Mouse (Mus musculus) frontal cortex, adult 2 months (tissue): ENCODE results near the gene Tsku. TPM values are rescaled to one million over a fixed set of nuclear protein-coding genes. Genes with fewer than 3 reads are reported as not detected.

ENCODE experiments used
- DNase-seq, 2 experiments: peaks; one replicate each; pipeline ENCODE4 v3.0.0; 2022; ENCODE audit warnings: low spot score in 1 of 2; ENCODE audit errors: extremely low spot score in 1 of 2
- polyA plus RNA-seq: library from polyadenylated mRNA; depleted of rRNA; stranded (reverse); fragments of >200 nt; gene quantifications from 2 replicates; pipeline ENCODE4 v1.2.3, GENCODE M21; 2012

The Tsku gene
- polyA plus RNA-seq, 1 experiment, result 4.8 TPM

- DNase-seq, result no peak
These were observed 30.6 kb downstream of the Tsku start for GRCm38 (mm10) chr7:98330375-98331002.

DNA sequence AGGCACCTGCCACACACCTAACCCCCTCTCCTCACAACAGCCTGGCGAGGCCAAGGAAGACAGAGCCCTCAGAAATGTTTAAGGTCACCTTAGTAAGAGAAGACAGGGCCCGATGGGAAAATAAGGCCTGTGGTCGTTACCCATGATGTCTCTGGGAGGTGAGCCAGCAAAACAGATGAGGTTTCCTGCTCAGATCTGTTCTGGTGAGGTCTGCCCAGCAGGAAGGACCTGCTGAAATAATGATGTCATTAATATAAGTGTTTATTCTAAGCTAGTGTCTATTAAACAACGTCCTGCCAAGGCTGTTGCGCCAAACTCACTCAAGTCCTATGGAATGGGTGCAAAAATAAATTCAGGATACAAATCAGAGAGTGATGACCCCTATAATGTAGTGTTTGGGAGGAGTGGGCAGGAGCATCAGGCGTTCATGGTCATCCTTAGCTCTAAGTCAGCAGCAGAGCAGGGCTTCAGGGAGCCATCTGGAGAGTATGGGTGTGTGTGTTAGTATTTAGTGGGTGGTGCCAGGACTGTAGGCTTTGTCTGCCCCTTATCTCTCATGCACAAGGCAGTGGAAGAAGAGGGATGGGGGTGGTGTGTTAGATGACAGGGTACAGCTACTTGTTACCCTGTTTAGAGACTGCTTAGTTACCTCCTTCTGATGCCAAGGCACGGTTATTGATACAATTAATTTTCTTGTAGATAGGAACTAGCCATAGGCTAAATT is 31.3 kb downstream of the Tsku start:
- no peak for DNase-seq

GRCm38 (mm10) chr7:98328311-98328710 is 32.8 kb downstream of the Tsku start:
- no peak for DNase-seq

- DNase-seq, result no peak
These were observed 35.1 kb downstream of the Tsku start for GRCm38 (mm10) chr7:98326051-98326450.

DNA sequence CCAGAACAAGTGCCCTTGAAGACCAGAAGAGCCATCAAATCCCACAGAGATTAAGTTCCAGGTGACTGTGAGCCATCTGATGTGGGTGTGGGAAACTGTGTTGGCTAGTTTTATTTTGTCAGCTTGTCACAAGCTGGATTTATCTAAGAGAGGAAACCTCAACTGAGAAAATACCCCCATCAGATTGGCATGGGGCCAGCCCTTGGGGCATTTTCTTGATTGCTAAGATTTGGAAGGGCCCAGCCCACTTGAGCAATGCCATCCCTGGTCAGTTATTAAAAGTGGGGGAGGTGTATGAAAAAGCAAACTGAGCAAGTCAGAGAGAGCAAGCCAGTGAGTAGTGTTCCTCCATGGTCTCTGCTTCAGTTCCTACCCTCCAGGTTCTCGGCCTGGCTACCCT is 36.9 kb downstream of the Tsku start:
- no peak for DNase-seq

DNA sequence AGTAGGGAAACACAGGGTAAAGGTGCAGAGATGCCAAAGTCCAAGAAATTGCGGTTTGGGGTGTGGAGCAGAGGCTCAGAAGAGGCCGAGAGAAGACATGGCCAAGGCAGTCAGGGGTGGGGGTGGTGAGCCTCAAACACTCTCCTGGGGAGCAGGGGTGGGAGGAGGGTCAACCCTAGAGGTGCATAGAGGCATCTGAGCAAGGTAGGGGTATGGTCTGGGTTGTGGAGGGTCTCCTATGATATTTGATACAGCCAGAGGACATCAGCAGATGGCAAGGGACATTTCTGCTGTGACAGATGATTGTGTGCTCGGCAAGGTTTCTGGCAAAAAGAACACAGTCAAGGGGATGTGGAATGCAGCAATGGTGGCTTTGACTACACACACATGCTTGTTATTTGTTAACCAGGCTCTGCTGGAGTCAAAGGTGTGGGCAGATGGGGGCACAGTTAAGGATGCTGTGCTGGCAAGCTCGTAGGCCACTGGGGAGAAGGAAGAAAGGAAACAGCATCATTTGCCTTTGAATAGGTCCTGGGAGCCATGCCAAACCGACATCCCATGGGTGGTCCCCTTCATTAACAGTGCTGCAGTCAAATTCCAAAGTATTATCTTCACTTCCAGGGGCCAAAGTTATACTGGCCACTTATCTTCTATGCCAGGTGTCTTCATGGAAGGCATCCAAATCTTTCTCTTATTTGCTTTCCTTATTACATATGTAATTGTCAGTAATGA is 37.7 kb downstream of the Tsku start:
- DNase-seq, result no peak

- DNase-seq, result no peak
These were observed 38.7 kb downstream of the Tsku start for GRCm38 (mm10) chr7:98322415-98322814.

DNA sequence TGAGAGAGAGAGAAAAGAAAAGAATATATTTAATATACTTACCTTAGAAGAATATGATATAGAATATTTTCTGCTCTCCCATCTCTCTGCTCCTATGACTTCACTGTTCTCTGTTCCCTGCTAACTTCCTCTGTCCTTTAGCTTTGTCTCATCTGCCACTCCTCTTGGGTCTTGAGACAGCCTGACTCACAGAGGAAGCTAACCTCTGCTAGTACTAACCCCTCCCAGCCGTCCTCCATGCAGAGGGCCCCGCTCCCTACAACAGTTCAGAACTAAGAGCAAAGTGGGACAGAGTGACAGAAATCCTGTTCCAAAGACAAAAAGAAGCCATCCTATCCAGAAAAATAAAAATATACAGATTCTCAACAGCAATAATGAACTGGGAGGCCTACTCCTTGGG is 40.0 kb downstream of the Tsku start, which contains the start of gene Acer3:
Gene Acer3 (minus strand): TSS at position 126 of the 400 bp plus-strand sequence.
- DNase-seq, result no peak

DNA sequence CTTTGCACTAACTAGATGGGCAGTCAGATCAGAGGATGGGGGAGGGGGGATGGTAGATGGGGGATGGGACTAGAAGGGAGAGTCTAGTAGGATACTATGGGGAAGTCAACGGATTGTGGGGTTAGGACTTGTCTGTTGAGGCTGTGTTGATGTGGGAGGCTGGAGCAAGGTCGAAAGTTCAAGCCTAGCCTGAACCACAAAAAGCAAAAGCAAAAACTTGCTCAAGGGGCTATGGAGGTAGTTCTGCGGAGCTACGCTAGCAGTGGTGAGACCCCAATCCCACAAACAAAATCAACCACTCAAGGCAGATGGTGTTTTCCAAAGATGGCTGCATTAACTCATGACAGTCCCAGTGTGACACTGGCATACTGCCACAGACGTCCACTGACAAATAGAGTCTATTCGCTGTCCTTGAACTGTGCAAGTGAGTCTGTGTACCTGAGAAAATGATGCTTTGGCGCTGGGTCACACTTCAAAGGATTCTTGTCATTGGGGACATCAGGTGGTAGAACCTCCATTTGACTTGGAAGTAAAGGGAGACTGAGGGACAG is 41.0 kb downstream of the Tsku start:
- DNase-seq, result no peak

GRCm38 (mm10) chr7:98316568-98316967 is 44.6 kb downstream of the Tsku start:
- no peak for DNase-seq

DNA sequence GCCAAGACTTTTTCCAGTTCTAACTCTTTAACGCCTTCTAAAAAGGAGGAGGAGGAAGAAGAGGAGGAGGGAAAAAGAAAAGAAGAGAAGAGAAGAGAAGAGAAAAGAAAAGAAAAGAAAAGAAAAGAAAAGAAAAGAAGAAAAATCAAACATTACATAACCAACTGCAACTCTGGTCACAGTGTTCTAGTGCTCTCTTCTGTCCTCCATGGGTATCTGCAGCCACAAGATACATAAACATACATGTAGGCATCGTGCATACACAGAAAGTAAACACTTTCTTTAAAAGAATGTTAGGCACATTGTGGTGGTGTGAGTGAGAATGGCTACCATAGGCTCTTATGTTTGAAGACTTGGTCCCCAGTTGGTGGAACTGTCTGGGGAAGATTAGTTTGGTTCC is 46.0 kb downstream of the Tsku start:
- DNase-seq, result no peak

DNA sequence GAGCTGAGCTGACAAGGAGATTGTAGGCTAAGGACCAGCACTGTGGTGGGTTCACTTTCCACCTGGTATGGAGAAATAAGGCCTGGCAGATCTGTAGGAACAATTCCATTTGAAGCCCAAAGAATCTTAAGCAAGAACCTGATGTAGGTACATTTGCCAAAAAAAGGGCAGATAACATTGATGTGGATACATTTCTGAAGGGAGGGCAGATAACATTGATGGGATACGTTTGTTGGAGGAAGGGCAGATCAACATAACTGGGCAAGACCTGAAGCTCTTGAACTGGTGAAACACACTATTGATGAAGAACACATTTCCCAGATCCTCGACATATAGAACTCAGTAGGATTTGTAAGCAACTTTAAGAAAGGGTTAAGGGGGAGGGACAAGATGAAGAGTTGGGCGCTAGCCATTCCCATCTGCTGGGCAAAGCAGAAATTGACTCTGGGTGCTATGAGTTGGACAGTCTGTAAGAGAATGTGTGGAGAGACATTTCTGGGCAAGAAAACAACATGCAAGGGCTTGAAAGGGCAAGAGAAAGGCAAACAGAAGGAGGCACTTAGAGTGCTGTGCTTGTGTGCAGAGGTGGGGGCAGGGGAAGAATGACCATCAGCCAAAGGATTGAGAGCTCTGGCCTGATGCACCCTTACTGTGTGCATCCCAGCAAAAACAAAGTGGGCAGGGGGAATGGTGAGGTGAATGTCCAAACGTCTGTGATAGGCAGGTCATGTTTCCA is 48.8 kb downstream of the Tsku start:
- no peak for DNase-seq

GRCm38 (mm10) chr7:98310266-98310665 is 50.9 kb downstream of the Tsku start:
- no peak for DNase-seq

DNA sequence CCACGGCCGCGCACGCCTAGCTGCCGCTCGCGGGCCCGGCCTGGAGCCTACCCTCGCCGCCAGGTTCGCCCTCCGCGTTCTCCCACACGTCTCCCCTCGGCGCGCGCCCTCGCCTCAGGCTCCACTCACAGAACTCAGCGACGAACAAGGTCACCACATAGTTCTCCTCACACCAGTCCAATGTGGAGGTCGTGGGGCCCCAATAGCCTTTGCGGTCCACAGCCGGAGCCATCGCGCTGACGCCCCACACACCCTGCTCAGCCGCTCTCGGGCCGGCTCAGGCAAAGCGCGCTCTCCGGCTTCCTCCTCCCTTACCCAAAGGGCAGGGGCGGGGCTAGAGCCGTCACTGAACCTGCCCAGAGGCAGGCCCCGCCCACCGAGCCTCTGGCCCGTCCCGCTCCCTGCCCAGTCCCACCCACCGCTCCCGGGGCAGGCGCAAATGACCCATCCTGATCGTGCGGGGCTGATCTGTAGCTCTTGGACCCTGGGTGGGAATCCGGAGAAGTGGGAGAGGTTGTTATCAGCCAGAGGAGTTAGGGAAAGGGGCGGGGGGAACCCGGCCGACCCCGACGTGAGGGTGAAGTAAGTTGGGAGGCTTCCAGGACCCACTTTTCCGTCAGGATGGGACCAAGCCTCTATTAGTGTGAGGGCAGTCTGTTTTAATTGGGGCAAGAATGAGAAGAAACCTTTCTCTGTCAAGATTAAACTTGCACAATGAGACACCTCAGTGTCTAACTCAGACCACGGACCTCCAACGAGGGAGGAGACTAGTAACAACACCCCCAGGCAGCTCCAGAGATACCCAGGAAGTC is 51.7 kb downstream of the Tsku start:
- DNase-seq, result peak; percentile 71 to 92

- peak in 1 of 2 experiments; percentile 23 for DNase-seq
These were observed 52.4 kb downstream of the Tsku start for GRCm38 (mm10) chr7:98308607-98309218.

- peak in 1 of 2 experiments; percentile 4 for DNase-seq
These were observed 53.1 kb downstream of the Tsku start for GRCm38 (mm10) chr7:98307921-98308606.

GRCm38 (mm10) chr7:98307411-98307810 is 53.7 kb downstream of the Tsku start:
- DNase-seq, result no peak
